Mouse (Mus musculus) brain, adult 10 weeks (tissue): ENCODE results near the gene Slc4a4. TPM values are rescaled to one million over a fixed set of nuclear protein-coding genes. Genes with fewer than 3 reads are reported as not detected.

Experiments
- polyA plus RNA-seq: library from polyadenylated mRNA; stranded (reverse); fragments of 350-450 nt; fragmentation: Illumina TruSeq; extraction: RNeasy Lipid Tissue Mini Kit (QIAGEN cat#74804); gene quantifications from one replicate; pipeline ENCODE4 v1.2.3, GENCODE M21; 2015; ENCODE audit warnings: low read depth, low replicate concordance

Gene Slc4a4
- polyA plus RNA-seq: 65.3 TPM

GRCm38 (mm10) chr5:88886668-88887555, at the start of gene Slc4a4:
TSS of gene Slc4a4 (plus strand) at chr5:88886818.

Other genes with a start within 250 kb of the Slc4a4 start
- gene Grsf1, start 210.6 kb upstream of the Slc4a4 start, polyA plus RNA-seq: 127 TPM
- 13.1 TPM for gene Mob1b, start 166.0 kb upstream of the Slc4a4 start, polyA plus RNA-seq
- gene Dck, start 121.8 kb upstream of the Slc4a4 start, polyA plus RNA-seq: 21.9 TPM